Mouse (Mus musculus): ENCODE results near the gene Wdr18. TPM values are rescaled to one million over a fixed set of nuclear protein-coding genes. Genes with fewer than 3 reads are reported as not detected.

The Wdr18 gene
- total RNA-seq, 4 experiments from 2014 or later, result 20.1 to 26.7 (median 23.0) TPM

GRCm38 (mm10) chr10:79976722-79977107 lies 16.8 kb downstream of the Wdr18 start:
- DNase-seq (ENCODE audit: low spot score in 2 of 2), result peak in 1 of 2 experiments; percentile 4

GRCm38 (mm10) chr10:79977324-79977723 lies 17.4 kb downstream of the Wdr18 start:
- DNase-seq (ENCODE audit: low spot score in 2 of 2), result no peak

- DNase-seq (ENCODE audit: low spot score in 2 of 2), result no peak
These were observed 18.1 kb downstream of the Wdr18 start for GRCm38 (mm10) chr10:79978061-79978460.

GRCm38 (mm10) chr10:79979401-79980155 lies 19.6 kb downstream of the Wdr18 start:
- DNase-seq (ENCODE audit: low spot score in 2 of 2), result no peak

- no peak for DNase-seq (ENCODE audit: low spot score in 2 of 2)
These were observed 23.3 kb downstream of the Wdr18 start for GRCm38 (mm10) chr10:79983205-79983604.

- DNase-seq (ENCODE audit: low spot score in 2 of 2), result peak; percentile 68
These were observed 23.7 kb downstream of the Wdr18 start for GRCm38 (mm10) chr10:79983670-79984069.

GRCm38 (mm10) chr10:79984195-79984816 lies 24.4 kb downstream of the Wdr18 start, which contains the start of gene Tmem259:
Gene Tmem259, minus strand, starts transcription at chr10:79984330.
- peak; percentile 78 to 86 for DNase-seq (ENCODE audit: low spot score in 2 of 2)

- DNase-seq (ENCODE audit: low spot score in 2 of 2), result peak; percentile 96 to 99
These were observed 24.9 kb downstream of the Wdr18 start for GRCm38 (mm10) chr10:79984871-79985270.

- DNase-seq (ENCODE audit: low spot score in 2 of 2), result peak in 1 of 2 experiments; percentile 61
These were observed 25.6 kb downstream of the Wdr18 start for GRCm38 (mm10) chr10:79985334-79986231.

GRCm38 (mm10) chr10:79986232-79986878 lies 26.4 kb downstream of the Wdr18 start:
- DNase-seq (ENCODE audit: low spot score in 2 of 2), result no peak

- DNase-seq (ENCODE audit: low spot score in 2 of 2), result peak; percentile 83 to 85
These were observed 27.0 kb downstream of the Wdr18 start for GRCm38 (mm10) chr10:79986963-79987362.

GRCm38 (mm10) chr10:79987771-79988505 lies 28.0 kb downstream of the Wdr18 start:
- DNase-seq (ENCODE audit: low spot score in 2 of 2), result no peak

GRCm38 (mm10) chr10:79988506-79989271 lies 28.7 kb downstream of the Wdr18 start, which contains the start of gene Cnn2:
Gene Cnn2, plus strand, starts transcription at chr10:79988584.
- no peak for DNase-seq (ENCODE audit: low spot score in 2 of 2)

- DNase-seq (ENCODE audit: low spot score in 2 of 2), result no peak
These were observed 29.4 kb downstream of the Wdr18 start for GRCm38 (mm10) chr10:79989272-79989786.

GRCm38 (mm10) chr10:79989870-79990269 lies 29.9 kb downstream of the Wdr18 start:
- no peak for DNase-seq (ENCODE audit: low spot score in 2 of 2)

- no peak for DNase-seq (ENCODE audit: low spot score in 2 of 2)
These were observed 31.1 kb downstream of the Wdr18 start for GRCm38 (mm10) chr10:79991099-79991498.

- DNase-seq (ENCODE audit: low spot score in 2 of 2), result no peak
These were observed 31.6 kb downstream of the Wdr18 start for GRCm38 (mm10) chr10:79991548-79991947.

- DNase-seq (ENCODE audit: low spot score in 2 of 2), result no peak
These were observed 34.6 kb downstream of the Wdr18 start for GRCm38 (mm10) chr10:79994397-79995115.

GRCm38 (mm10) chr10:79995636-79996035 lies 35.7 kb downstream of the Wdr18 start:
- DNase-seq (ENCODE audit: low spot score in 2 of 2), result no peak
